Mouse (Mus musculus) adrenal gland (tissue): ENCODE results near the gene Sash3.
"Not testable (repeated sequence)": the region's sequence is repeated elsewhere in the genome, so short reads cannot be mapped to it uniquely, and the experiment has no call there.

Experiments
- intact Hi-C: fragments of 180-260 bp; cut with DNase I; formaldehyde crosslinking; loops from one replicate; pipeline ENCODE4 v1.15.1; 2025

Sash3 gene

GRCm38 (mm10) chrX:48202436-48202835 is 56.2 kb downstream of the Sash3 start:
- intact Hi-C loops = no loop called here

DNA sequence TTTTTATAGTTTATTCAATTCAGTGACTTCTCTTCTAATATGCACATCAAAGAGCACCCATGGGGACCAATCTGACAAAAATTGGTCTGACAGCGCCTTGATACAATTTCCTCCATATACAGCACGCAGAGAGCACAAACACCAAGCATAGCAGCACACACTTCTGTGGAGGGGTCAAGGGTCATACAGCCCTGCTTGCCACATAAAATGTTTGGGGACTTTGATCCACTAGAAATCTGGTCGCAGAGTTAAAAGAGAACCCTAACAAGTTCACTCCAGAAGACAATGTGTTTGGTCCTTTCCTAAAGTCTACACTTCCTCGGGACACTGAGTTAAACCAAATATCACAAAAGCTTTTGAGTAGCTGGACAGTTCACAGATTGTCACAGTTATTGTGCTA is 56.8 kb downstream of the Sash3 start:
- intact Hi-C loops = no loop called here

DNA sequence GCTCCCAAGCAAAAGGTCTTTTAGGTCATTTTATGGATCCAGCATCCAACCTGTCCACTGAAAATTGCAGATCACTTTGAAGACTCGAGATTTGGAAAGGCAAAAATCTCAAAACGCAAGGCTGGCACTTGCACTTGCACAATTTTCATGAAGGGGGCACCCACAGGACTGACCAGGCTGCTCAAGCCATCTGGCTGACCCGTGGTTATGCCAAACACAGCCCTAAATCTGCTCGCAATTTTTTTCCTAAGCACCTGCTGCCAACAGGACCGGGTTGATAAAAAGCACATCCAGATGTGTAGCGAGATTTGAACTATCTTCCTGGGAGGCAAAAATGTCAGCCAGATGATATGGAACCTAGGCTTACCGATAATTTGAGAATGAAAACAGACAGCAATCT is 57.5 kb downstream of the Sash3 start:
- intact Hi-C loops = no loop called here

- intact Hi-C loops = no loop called here
These were observed 58.2 kb downstream of the Sash3 start for GRCm38 (mm10) chrX:48204469-48204868.

- intact Hi-C loops = no loop called here
These were observed 61.7 kb downstream of the Sash3 start for GRCm38 (mm10) chrX:48207761-48208487.

GRCm38 (mm10) chrX:48208519-48209185 is 62.4 kb downstream of the Sash3 start, which contains the start of gene Zdhhc9:
Zdhhc9 (minus strand) TSS chrX:48208878.
- intact Hi-C loops = no loop called here

GRCm38 (mm10) chrX:48209746-48210145 is 63.5 kb downstream of the Sash3 start:
- intact Hi-C loops = not testable (repeated sequence)
